Comparison of ENCODE assay signal across 20 mouse cellular contexts in the genomic region with DNA sequence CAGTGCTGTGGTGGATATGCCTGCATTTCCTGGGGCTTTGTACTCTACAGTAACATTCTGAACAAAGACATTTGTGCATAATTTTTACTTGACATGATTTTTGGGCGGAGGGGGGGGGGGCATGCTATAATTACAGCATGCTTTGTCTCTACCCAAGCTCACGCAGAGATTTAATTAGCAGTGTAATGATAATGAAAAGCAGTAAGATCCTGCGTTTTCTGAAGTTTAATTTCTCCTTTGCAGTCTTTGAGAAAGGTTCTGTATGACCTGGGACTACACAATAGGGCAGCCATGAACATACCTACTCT. TPM values are rescaled to one million over a fixed set of nuclear protein-coding genes. Genes with fewer than 3 reads are reported as not detected.
DNase-seq lines count a peak whose midpoint lies in the region; ATAC-seq lines count a peak whose summit lies in the region.
"Had no signal": no experiment of that assay in that cellular context is flagged by ENCODE, and none has a peak within 500 bp of the region (broad histone marks: within the 10 kb centered on the region; RNA-seq: fewer than 3 reads in every experiment).

No protein-coding gene starts in this region.

- WGBS in hindbrain, embryonic 10.5 days = 84% methylated on average over 3 of the region's 3 CpGs
- 85% methylated on average over 3 of the region's 3 CpGs for WGBS in hindbrain, embryonic 11.5 days
- 60% methylated on average over 3 of the region's 3 CpGs for WGBS in neural tube, embryonic 13.5 days
- 51% methylated on average over 3 of the region's 3 CpGs for WGBS in forebrain, embryonic 16.5 days

- ATAC-seq in hindbrain, embryonic 11.5 days (ENCODE audit: low FRiP score) = no peak; the same call in 1 of the 2 replicates
- ATAC-seq in neural tube, embryonic 13.5 days (ENCODE audit: low read depth) = peak; percentile 23; the same call in 1 of the 2 replicates
- peak; percentile 75; the same call in 1 of the 2 replicates for ATAC-seq in forebrain, embryonic 16.5 days
- ATAC-seq: intestine, embryonic 15.5 days had no signal

- H3K36me3 ChIP-seq in hindbrain, embryonic 10.5 days = no peaks in the 10 kb centered on the region
- no peaks in the 10 kb centered on the region for H3K36me3 ChIP-seq in hindbrain, embryonic 11.5 days (ENCODE audit: control insufficient read depth, insufficient read depth, low read length)
- H3K36me3 ChIP-seq in neural tube, embryonic 13.5 days = no peaks in the 10 kb centered on the region
- H3K36me3 ChIP-seq in forebrain, embryonic 16.5 days (ENCODE audit: control insufficient read depth, insufficient read depth) = no peaks in the 10 kb centered on the region
- H3K36me3 ChIP-seq: embryonic facial prominence, embryonic 12.5 days; heart, embryonic 13.5 days; intestine, embryonic 15.5 days had no signal

- no peaks in the 10 kb centered on the region for H3K9me3 ChIP-seq in hindbrain, embryonic 10.5 days
- H3K9me3 ChIP-seq in hindbrain, embryonic 11.5 days (ENCODE audit: control insufficient read depth, low read length) = no peaks in the 10 kb centered on the region
- no peaks in the 10 kb centered on the region for H3K9me3 ChIP-seq in neural tube, embryonic 13.5 days
- no peaks in the 10 kb centered on the region for H3K9me3 ChIP-seq in forebrain, embryonic 16.5 days (ENCODE audit: control insufficient read depth, low read length)
- H3K9me3 ChIP-seq: embryonic facial prominence, embryonic 12.5 days; heart, embryonic 13.5 days; intestine, embryonic 15.5 days had no signal

- H3K4me3 ChIP-seq in hindbrain, embryonic 10.5 days = no peak overlapping the region
- H3K4me3 ChIP-seq in hindbrain, embryonic 11.5 days (ENCODE audit: low read depth, low read length) = no peak overlapping the region
- H3K4me3 ChIP-seq in neural tube, embryonic 13.5 days = no peak overlapping the region
- no peak overlapping the region for H3K4me3 ChIP-seq in forebrain, embryonic 16.5 days (replicated peaks; ENCODE audit: low read length)
- H3K4me3 ChIP-seq: embryonic facial prominence, embryonic 12.5 days; heart, embryonic 13.5 days; intestine, embryonic 15.5 days had no signal

- H3K27ac ChIP-seq in hindbrain, embryonic 10.5 days = 0 out of 2 replicates have a peak overlapping the region, but pooled peaks have one; percentile 16
- no peak overlapping the region for H3K27ac ChIP-seq in hindbrain, embryonic 11.5 days (ENCODE audit: low read depth, low read length)
- H3K27ac ChIP-seq in neural tube, embryonic 13.5 days (replicated peaks) = peak overlapping the region; percentile 38; the same call in 1 of the 2 replicates
- peak overlapping the region; percentile 81 for H3K27ac ChIP-seq in forebrain, embryonic 16.5 days (ENCODE audit: low read length)
- H3K27ac ChIP-seq: embryonic facial prominence, embryonic 12.5 days; heart, embryonic 13.5 days; intestine, embryonic 15.5 days had no signal

- no peaks in the 10 kb centered on the region for H3K4me1 ChIP-seq in hindbrain, embryonic 10.5 days (replicated peaks)
- no peaks in the 10 kb centered on the region for H3K4me1 ChIP-seq in hindbrain, embryonic 11.5 days (replicated peaks; ENCODE audit: control insufficient read depth, insufficient read depth, low read length)
- no peaks in the 10 kb centered on the region for H3K4me1 ChIP-seq in neural tube, embryonic 13.5 days (replicated peaks)
- H3K4me1 ChIP-seq in forebrain, embryonic 16.5 days (replicated peaks; ENCODE audit: control insufficient read depth, insufficient read depth, low read length) = no peaks in the 10 kb centered on the region
- H3K4me1 ChIP-seq: embryonic facial prominence, embryonic 12.5 days; intestine, embryonic 15.5 days had no signal

- no peak overlapping the region for H3K4me2 ChIP-seq in hindbrain, embryonic 11.5 days (replicated peaks; ENCODE audit: low read depth, low read length)
- no peak overlapping the region for H3K4me2 ChIP-seq in neural tube, embryonic 13.5 days
- no peak overlapping the region for H3K4me2 ChIP-seq in forebrain, embryonic 16.5 days (ENCODE audit: low read length)
- H3K4me2 ChIP-seq: embryonic facial prominence, embryonic 12.5 days; heart, embryonic 13.5 days; intestine, embryonic 15.5 days had no signal

- H3K27me3 ChIP-seq in hindbrain, embryonic 10.5 days (ENCODE audit: insufficient read depth, poor library complexity, severe bottlenecking) = no peaks in the 10 kb centered on the region
- H3K27me3 ChIP-seq in hindbrain, embryonic 11.5 days (ENCODE audit: control insufficient read depth, insufficient read depth, low read length) = no peaks in the 10 kb centered on the region
- H3K27me3 ChIP-seq in neural tube, embryonic 13.5 days = no peaks in the 10 kb centered on the region
- no peaks in the 10 kb centered on the region for H3K27me3 ChIP-seq in forebrain, embryonic 16.5 days (replicated peaks; ENCODE audit: control insufficient read depth, insufficient read depth, low read length)
- H3K27me3 ChIP-seq: CH12.LX; embryonic facial prominence, embryonic 12.5 days; heart, embryonic 13.5 days; intestine, embryonic 15.5 days had no signal

- H3K9ac ChIP-seq in hindbrain, embryonic 11.5 days (ENCODE audit: low read depth, low read length) = no peak overlapping the region
- H3K9ac ChIP-seq in neural tube, embryonic 13.5 days = no peak overlapping the region
- H3K9ac ChIP-seq in forebrain, embryonic 16.5 days (replicated peaks; ENCODE audit: low read depth, low read length) = no peak overlapping the region
- H3K9ac ChIP-seq: embryonic facial prominence, embryonic 12.5 days; heart, embryonic 13.5 days; intestine, embryonic 15.5 days had no signal

- DNase-seq in hindbrain, embryonic 10.5 days (ENCODE audit: low spot score) = no peak
- no peak for DNase-seq in hindbrain, embryonic 11.5 days (ENCODE audit: low spot score)
- no peak for DNase-seq in neural tube, embryonic 10.5 days (ENCODE audit: extremely low spot score, low spot score)
- DNase-seq in lung, postnatal 36 days = no peak
- DNase-seq in Muller cell, postnatal 12 days (ENCODE audit: inconsistent ontology term) = no peak
- DNase-seq: adrenal gland, adult 2 months; adrenal gland, postnatal 25 days; cerebellum, adult 11 months; cerebellum, adult 8-10 months; cerebellum, postnatal 14 days; gastrocnemius, postnatal 36 days; heart, adult 11 months; heart, postnatal 36 days; kidney, adult 2 months had no signal

RNA-seq across cellular contexts. Expression of a gene that starts 16.7 kb away (rescaled TPM):
- 12.2 and 17.0 TPM in 2 replicates for polyA plus RNA-seq in hindbrain, embryonic 10.5 days (2016; fragmentation: Nextera tagmentation; extraction: Ambion mirVana)
- 18.0 and 19.2 TPM in 2 replicates for polyA plus RNA-seq in hindbrain, embryonic 11.5 days (2014; fragmentation: Nextera tagmentation; extraction: Ambion mirVana)
- polyA plus RNA-seq in neural tube, embryonic 13.5 days (2015; fragmentation: Nextera tagmentation; extraction: Ambion mirVana) = 17.7 and 19.0 TPM in 2 replicates
- polyA plus RNA-seq in forebrain, embryonic 16.5 days (2015; fragmentation: Nextera tagmentation; extraction: Ambion mirVana) = 17.1 and 19.8 TPM in 2 replicates
